Mouse (Mus musculus): ENCODE data around the gene Scn8a. TPM values are rescaled to one million over a fixed set of nuclear protein-coding genes. Genes with fewer than 3 reads are reported as not detected.
"Not testable (repeated sequence)": the region's sequence is repeated elsewhere in the genome, so short reads cannot be mapped to it uniquely, and the experiment has no call there.

Gene Scn8a
- 3.6 and 5.7 TPM in 2 replicates for polyA plus RNA-seq (2014; fragmentation: Nextera tagmentation; extraction: Ambion mirVana)

- H3K4me2 ChIP-seq (replicated peaks; ENCODE audit: low read depth, low read length): peak within 1 kb of the TSS; percentile 70
- no peak within 1 kb of the TSS for H3K9ac ChIP-seq (replicated peaks; ENCODE audit: low read depth, low read length)
- H3K27ac ChIP-seq (ENCODE audit: low read length): no peak within 1 kb of the TSS
- peaks cover 12% of the 10 kb centered on the region for H3K4me1 ChIP-seq (ENCODE audit: control insufficient read depth, insufficient read depth, low read length)
- WGBS: 73% methylated on average over 7 of the region's 7 CpGs
- H3K9me3 ChIP-seq (ENCODE audit: control insufficient read depth, low read depth, low read length): no peaks in the 10 kb centered on the region
- peak within 1 kb of the TSS; percentile 51 for H3K4me3 ChIP-seq (ENCODE audit: low read depth, low read length)
- peaks cover 23% of the 10 kb centered on the region for H3K27me3 ChIP-seq (ENCODE audit: control insufficient read depth, insufficient read depth, low read length)
- ATAC-seq (ENCODE audit: insufficient number of reproducible peaks, insufficient read depth, low FRiP score, low read depth): no peak
- no peaks in the 10 kb centered on the region for H3K36me3 ChIP-seq (ENCODE audit: control insufficient read depth, insufficient read depth, low read length)
These were observed at the start of gene Scn8a for GRCm38 (mm10) chr15:100869558-100869957. Gene Scn8a, plus strand, starts transcription at chr15:100869858.

- H3K27ac ChIP-seq (ENCODE audit: low read length): no peak overlapping the region
- H3K9me3 ChIP-seq (ENCODE audit: control insufficient read depth, low read depth, low read length): peaks cover 3% of the 10 kb centered on the region; the same call in 1 of the 2 replicates
- H3K36me3 ChIP-seq (ENCODE audit: control insufficient read depth, insufficient read depth, low read length): no peaks in the 10 kb centered on the region
- ATAC-seq (ENCODE audit: insufficient number of reproducible peaks, insufficient read depth, low FRiP score, low read depth): no peak
- no peak overlapping the region for H3K4me3 ChIP-seq (ENCODE audit: low read depth, low read length)
- WGBS: 53% methylated on average over 8 of the region's 8 CpGs
- 0 out of 2 replicates have a peak, but pooled peaks cover 5% of the 10 kb centered on the region for H3K4me1 ChIP-seq (ENCODE audit: control insufficient read depth, insufficient read depth, low read length)
- no peak overlapping the region for H3K4me2 ChIP-seq (replicated peaks; ENCODE audit: low read depth, low read length)
- no peak overlapping the region for H3K9ac ChIP-seq (replicated peaks; ENCODE audit: low read depth, low read length)
- H3K27me3 ChIP-seq (ENCODE audit: control insufficient read depth, insufficient read depth, low read length): no peaks in the 10 kb centered on the region
These were observed 47.8 kb upstream of the Scn8a start for GRCm38 (mm10) chr15:100821824-100822223.

GRCm38 (mm10) chr15:100822370-100822769 lies 47.3 kb upstream of the Scn8a start:
- not testable (repeated sequence) for H3K4me1 ChIP-seq (ENCODE audit: control insufficient read depth, insufficient read depth, low read length); H3K27me3 ChIP-seq (ENCODE audit: control insufficient read depth, insufficient read depth, low read length); H3K36me3 ChIP-seq (ENCODE audit: control insufficient read depth, insufficient read depth, low read length); H3K9me3 ChIP-seq (ENCODE audit: control insufficient read depth, low read depth, low read length); H3K9ac ChIP-seq (replicated peaks; ENCODE audit: low read depth, low read length); H3K4me2 ChIP-seq (replicated peaks; ENCODE audit: low read depth, low read length); H3K27ac ChIP-seq (ENCODE audit: low read length); H3K4me3 ChIP-seq (ENCODE audit: low read depth, low read length)
- ATAC-seq (ENCODE audit: insufficient number of reproducible peaks, insufficient read depth, low FRiP score, low read depth): 0 out of 2 replicates have a peak, but pooled peaks have one; percentile 18
- WGBS: 78% methylated on average over 4 of the region's 4 CpGs

GRCm38 (mm10) chr15:100825249-100825856 lies 44.3 kb upstream of the Scn8a start:
- no peak for ATAC-seq (ENCODE audit: insufficient number of reproducible peaks, insufficient read depth, low FRiP score, low read depth)
- WGBS: 11% methylated on average over 25 of the region's 26 CpGs
- no peak overlapping the region for H3K27ac ChIP-seq (ENCODE audit: low read length)
- H3K9ac ChIP-seq (replicated peaks; ENCODE audit: low read depth, low read length): no peak overlapping the region
- H3K4me1 ChIP-seq (ENCODE audit: control insufficient read depth, insufficient read depth, low read length): 0 out of 2 replicates have a peak, but pooled peaks cover 5% of the 10 kb centered on the region
- H3K36me3 ChIP-seq (ENCODE audit: control insufficient read depth, insufficient read depth, low read length): no peaks in the 10 kb centered on the region
- H3K4me3 ChIP-seq (ENCODE audit: low read depth, low read length): no peak overlapping the region
- no peaks in the 10 kb centered on the region for H3K9me3 ChIP-seq (ENCODE audit: control insufficient read depth, low read depth, low read length)
- H3K4me2 ChIP-seq (replicated peaks; ENCODE audit: low read depth, low read length): peak overlapping the region; percentile 25
- no peaks in the 10 kb centered on the region for H3K27me3 ChIP-seq (ENCODE audit: control insufficient read depth, insufficient read depth, low read length)

- Histone ChIP-seq H3K4me3 (ENCODE audit: low read depth, low read length) (no peak overlapping the region), H3K9me3 (ENCODE audit: control insufficient read depth, low read depth, low read length) (no peaks in the 10 kb centered on the region), H3K27ac (ENCODE audit: low read length) (no peak overlapping the region), H3K9ac (replicated peaks; ENCODE audit: low read depth, low read length) (no peak overlapping the region), H3K27me3 (ENCODE audit: control insufficient read depth, insufficient read depth, low read length) (no peaks in the 10 kb centered on the region), H3K4me2 (replicated peaks; ENCODE audit: low read depth, low read length) (no peak overlapping the region), H3K36me3 (ENCODE audit: control insufficient read depth, insufficient read depth, low read length) (no peaks in the 10 kb centered on the region), H3K4me1 (ENCODE audit: control insufficient read depth, insufficient read depth, low read length) (0 out of 2 replicates have a peak, but pooled peaks cover 5% of the 10 kb centered on the region)
- 83% methylated on average over 8 of the region's 8 CpGs for WGBS
- no peak for ATAC-seq (ENCODE audit: insufficient number of reproducible peaks, insufficient read depth, low FRiP score, low read depth)
These were observed 43.6 kb upstream of the Scn8a start for GRCm38 (mm10) chr15:100826076-100826475.

- Histone ChIP-seq H3K36me3 (ENCODE audit: control insufficient read depth, insufficient read depth, low read length) (no peaks in the 10 kb centered on the region), H3K27me3 (ENCODE audit: control insufficient read depth, insufficient read depth, low read length) (no peaks in the 10 kb centered on the region), H3K4me2 (replicated peaks; ENCODE audit: low read depth, low read length) (no peak overlapping the region), H3K4me1 (ENCODE audit: control insufficient read depth, insufficient read depth, low read length) (0 out of 2 replicates have a peak, but pooled peaks cover 2% of the 10 kb centered on the region), H3K27ac (ENCODE audit: low read length) (no peak overlapping the region), H3K9ac (replicated peaks; ENCODE audit: low read depth, low read length) (no peak overlapping the region), H3K4me3 (ENCODE audit: low read depth, low read length) (no peak overlapping the region), H3K9me3 (ENCODE audit: control insufficient read depth, low read depth, low read length) (no peaks in the 10 kb centered on the region)
- 82% methylated on average over 9 of the region's 9 CpGs for WGBS
- ATAC-seq (ENCODE audit: insufficient number of reproducible peaks, insufficient read depth, low FRiP score, low read depth): no peak
These were observed 39.9 kb upstream of the Scn8a start for GRCm38 (mm10) chr15:100829775-100830174.

- H3K27me3 ChIP-seq (ENCODE audit: control insufficient read depth, insufficient read depth, low read length): no peaks in the 10 kb centered on the region
- no peaks in the 10 kb centered on the region for H3K9me3 ChIP-seq (ENCODE audit: control insufficient read depth, low read depth, low read length)
- no peak overlapping the region for H3K9ac ChIP-seq (replicated peaks; ENCODE audit: low read depth, low read length)
- no peak overlapping the region for H3K4me3 ChIP-seq (ENCODE audit: low read depth, low read length)
- no peaks in the 10 kb centered on the region for H3K4me1 ChIP-seq (ENCODE audit: control insufficient read depth, insufficient read depth, low read length)
- no peak for ATAC-seq (ENCODE audit: insufficient number of reproducible peaks, insufficient read depth, low FRiP score, low read depth)
- WGBS: 65% methylated on average over 6 of the region's 6 CpGs
- H3K27ac ChIP-seq (ENCODE audit: low read length): no peak overlapping the region
- H3K4me2 ChIP-seq (replicated peaks; ENCODE audit: low read depth, low read length): no peak overlapping the region
- H3K36me3 ChIP-seq (ENCODE audit: control insufficient read depth, insufficient read depth, low read length): no peaks in the 10 kb centered on the region
These were observed 39.0 kb upstream of the Scn8a start for GRCm38 (mm10) chr15:100830682-100831081.

- Histone ChIP-seq H3K9ac (replicated peaks; ENCODE audit: low read depth, low read length) (no peak overlapping the region), H3K4me2 (replicated peaks; ENCODE audit: low read depth, low read length) (no peak overlapping the region), H3K27ac (ENCODE audit: low read length) (no peak overlapping the region), H3K4me3 (ENCODE audit: low read depth, low read length) (no peak overlapping the region), H3K27me3 (ENCODE audit: control insufficient read depth, insufficient read depth, low read length) (no peaks in the 10 kb centered on the region), H3K4me1 (ENCODE audit: control insufficient read depth, insufficient read depth, low read length) (no peaks in the 10 kb centered on the region), H3K9me3 (ENCODE audit: control insufficient read depth, low read depth, low read length) (no peaks in the 10 kb centered on the region), H3K36me3 (ENCODE audit: control insufficient read depth, insufficient read depth, low read length) (no peaks in the 10 kb centered on the region)
- 82% methylated on average over 8 of the region's 8 CpGs for WGBS
- ATAC-seq (ENCODE audit: insufficient number of reproducible peaks, insufficient read depth, low FRiP score, low read depth): no peak
These were observed 37.5 kb upstream of the Scn8a start for GRCm38 (mm10) chr15:100832144-100832543.

- WGBS: 32% methylated on average over 7 of the region's 7 CpGs
- H3K9me3 ChIP-seq (ENCODE audit: control insufficient read depth, low read depth, low read length): no peaks in the 10 kb centered on the region
- H3K4me2 ChIP-seq (replicated peaks; ENCODE audit: low read depth, low read length): no peak overlapping the region
- ATAC-seq (ENCODE audit: insufficient number of reproducible peaks, insufficient read depth, low FRiP score, low read depth): no peak
- no peak overlapping the region for H3K27ac ChIP-seq (ENCODE audit: low read length)
- no peaks in the 10 kb centered on the region for H3K27me3 ChIP-seq (ENCODE audit: control insufficient read depth, insufficient read depth, low read length)
- H3K9ac ChIP-seq (replicated peaks; ENCODE audit: low read depth, low read length): no peak overlapping the region
- H3K4me1 ChIP-seq (ENCODE audit: control insufficient read depth, insufficient read depth, low read length): no peaks in the 10 kb centered on the region
- no peaks in the 10 kb centered on the region for H3K36me3 ChIP-seq (ENCODE audit: control insufficient read depth, insufficient read depth, low read length)
- no peak overlapping the region for H3K4me3 ChIP-seq (ENCODE audit: low read depth, low read length)
These were observed 36.9 kb upstream of the Scn8a start for GRCm38 (mm10) chr15:100832784-100833183.

All from stomach, embryonic 14.5 days (tissue).